Mouse (Mus musculus) bone marrow, adult 2 months (tissue): ENCODE measurements at regions not wholly inside any gene's neighbourhood (a gene's known extent, or its start where the extent isn't known, plus 50 kb on each side); places are given as distances from the start of the nearest gene placed in this dataset.

ENCODE experiments used
- CTCF ChIP-seq: fragments of 200-500 bp; IDR thresholded peaks from 2 replicates; pipeline ENCODE4 v1.5.1; 2011; ENCODE audit warnings: low read length, control low read depth; ENCODE audit not compliant: control insufficient read depth, insufficient read depth
- POLR2A ChIP-seq: fragments of 200-500 bp; IDR thresholded peaks from 2 replicates; pipeline ENCODE4 v1.6.1; 2011; ENCODE audit warnings: low read depth, mild to moderate bottlenecking, control low read depth, low read length, borderline replicate concordance; ENCODE audit not compliant: control insufficient read depth

GRCm38 (mm10) chr19:56225039-56225438, 61.9 kb upstream of the Habp2 start:
- no peak for TF ChIP-seq CTCF
- TF ChIP-seq POLR2A = no peak
